Mouse (Mus musculus) intestine, embryonic 15.5 days (tissue): ENCODE data around the gene Cerk. TPM values are rescaled to one million over a fixed set of nuclear protein-coding genes. Genes with fewer than 3 reads are reported as not detected.
"Not testable (repeated sequence)": the region's sequence is repeated elsewhere in the genome, so short reads cannot be mapped to it uniquely, and the experiment has no call there.

Source experiments
- ATAC-seq: fragments of 200-750 bp; cut with Nextera tagmentation; 2 replicates; pipeline ENCODE4 v1.8.0; 2017; ENCODE audit warnings: moderate TSS enrichment, moderate library complexity
- H3K27ac ChIP-seq: fragments of 300-500 bp; sonication (generic); 2 replicates; pipeline ENCODE4 v1.5.1; 2015; ENCODE audit warnings: mild to moderate bottlenecking, inconsistent platforms
- H3K27me3 ChIP-seq: fragments of 300-500 bp; sonication (generic); replicated peaks from 2 replicates; pipeline ENCODE4 v1.6.1; 2015; ENCODE audit warnings: inconsistent platforms
- H3K36me3 ChIP-seq: fragments of 300-500 bp; sonication (generic); 2 replicates; pipeline ENCODE4 v1.6.1; 2015; ENCODE audit warnings: inconsistent platforms
- H3K4me1 ChIP-seq: fragments of 300-500 bp; sonication (generic); replicated peaks from 2 replicates; pipeline ENCODE4 v1.6.1; 2015; ENCODE audit warnings: inconsistent platforms
- H3K4me2 ChIP-seq: fragments of 300-500 bp; sonication (generic); replicated peaks from 2 replicates; pipeline ENCODE4 v1.6.1; 2015; ENCODE audit warnings: mild to moderate bottlenecking, inconsistent platforms
- H3K4me3 ChIP-seq: fragments of 300-500 bp; sonication (generic); replicated peaks from 2 replicates; pipeline ENCODE4 v1.5.1; 2015; ENCODE audit warnings: inconsistent platforms
- H3K9ac ChIP-seq: fragments of 300-500 bp; sonication (generic); 2 replicates; pipeline ENCODE4 v1.6.1; 2015; ENCODE audit warnings: inconsistent platforms
- H3K9me3 ChIP-seq: fragments of 300-500 bp; sonication (generic); 2 replicates; pipeline ENCODE4 v1.6.1; 2016; ENCODE audit warnings: inconsistent platforms
- WGBS: fragments of 180-500 bp; shearing (Covaris S2); methylation state at CpG from one replicate; pipeline ENCODE4 v1.1.7; 2015; 5-methylcytosine and 5-hydroxymethylcytosine counted together
- polyA plus RNA-seq: library from polyadenylated mRNA; unstranded; fragments of >200 nt; fragmentation: Nextera tagmentation; extraction: Ambion mirVana; gene quantifications from 2 replicates; pipeline ENCODE4 v1.2.1, GENCODE M21; 2015

Cerk gene
- polyA plus RNA-seq, 1 experiment from 2014 or later: 8.4 TPM

DNA sequence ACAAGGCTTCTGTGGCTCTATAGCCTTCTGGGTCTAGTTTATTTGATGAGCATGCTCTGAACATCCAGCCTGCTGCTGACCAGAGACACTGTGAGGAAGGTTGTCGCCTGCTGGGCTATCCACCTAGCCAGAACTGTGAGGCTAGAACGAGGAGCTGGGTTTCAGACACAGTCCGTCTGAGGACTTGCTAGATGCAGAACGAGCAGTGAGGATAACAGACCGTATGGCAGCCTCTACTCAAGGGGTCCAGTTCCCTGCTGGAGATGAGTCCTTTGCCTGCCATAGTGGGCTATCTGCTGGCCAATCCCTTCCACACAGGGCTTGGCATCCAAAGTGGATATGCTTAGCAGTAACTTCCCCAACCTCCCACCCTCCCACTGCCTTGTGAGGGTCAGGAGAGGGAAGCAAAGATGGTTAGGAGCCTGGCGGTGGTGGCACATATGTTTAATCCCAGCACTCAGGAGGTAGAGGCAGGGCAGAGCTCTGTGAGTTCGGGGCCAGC is 17.4 kb upstream of the Cerk start:
- peak overlapping the region; percentile 19; the same call in 1 of the 2 replicates for H3K27ac ChIP-seq
- WGBS: 73% methylated on average over 7 of the region's 7 CpGs
- H3K4me3 ChIP-seq: no peak overlapping the region
- H3K4me2 ChIP-seq: no peak overlapping the region
- peaks cover 8% of the 10 kb centered on the region for H3K4me1 ChIP-seq
- no peaks in the 10 kb centered on the region for H3K9me3 ChIP-seq
- ATAC-seq: no peak
- no peak overlapping the region for H3K9ac ChIP-seq
- no peaks in the 10 kb centered on the region for H3K27me3 ChIP-seq
- H3K36me3 ChIP-seq: no peaks in the 10 kb centered on the region

GRCm38 (mm10) chr15:86202640-86203039 is 16.7 kb upstream of the Cerk start:
- 38% methylated on average over 6 of the region's 6 CpGs for WGBS
- no peaks in the 10 kb centered on the region for H3K9me3 ChIP-seq
- no peak overlapping the region for H3K9ac ChIP-seq
- H3K27me3 ChIP-seq: no peaks in the 10 kb centered on the region
- no peak overlapping the region for H3K4me2 ChIP-seq
- H3K4me1 ChIP-seq: peaks cover 8% of the 10 kb centered on the region
- peak overlapping the region; percentile 19; the same call in 1 of the 2 replicates for H3K27ac ChIP-seq
- no peak overlapping the region for H3K4me3 ChIP-seq
- no peak; the same call in 1 of the 2 replicates for ATAC-seq
- H3K36me3 ChIP-seq: no peaks in the 10 kb centered on the region

GRCm38 (mm10) chr15:86201696-86202330 is 15.9 kb upstream of the Cerk start:
- no peak overlapping the region for H3K9ac ChIP-seq
- 0 out of 2 replicates have a peak overlapping the region, but pooled peaks have one; percentile 19 for H3K27ac ChIP-seq
- ATAC-seq: no peak
- H3K27me3 ChIP-seq: no peaks in the 10 kb centered on the region
- H3K36me3 ChIP-seq: no peaks in the 10 kb centered on the region
- WGBS: 72% methylated on average over 9 of the region's 9 CpGs
- peaks cover 8% of the 10 kb centered on the region for H3K4me1 ChIP-seq
- no peak overlapping the region for H3K4me3 ChIP-seq
- no peak overlapping the region for H3K4me2 ChIP-seq
- H3K9me3 ChIP-seq: no peaks in the 10 kb centered on the region

DNA sequence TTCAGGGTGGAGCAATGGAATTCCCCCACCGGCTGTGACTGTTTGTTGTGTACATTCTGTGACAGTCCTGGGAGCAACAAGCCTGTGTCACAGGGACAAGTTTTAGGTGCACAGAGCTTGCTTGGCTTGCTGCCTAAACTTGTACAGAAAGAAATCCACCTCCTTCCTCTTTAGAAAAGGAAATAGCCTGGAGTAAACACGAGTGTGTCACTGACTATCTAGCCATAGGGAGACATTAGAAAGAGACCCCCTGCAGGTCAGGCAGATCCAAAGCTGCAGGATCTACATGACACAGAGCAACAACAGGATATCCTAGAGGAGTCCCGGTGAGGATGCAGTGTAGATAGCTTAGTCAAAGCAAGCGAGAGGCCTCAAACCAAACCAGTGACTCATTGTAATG is 15.2 kb upstream of the Cerk start:
- no peaks in the 10 kb centered on the region for H3K36me3 ChIP-seq
- WGBS: 44% methylated on average over 4 of the region's 4 CpGs
- ATAC-seq: no peak
- H3K27ac ChIP-seq: no peak overlapping the region
- H3K4me3 ChIP-seq: no peak overlapping the region
- H3K4me1 ChIP-seq: peaks cover 8% of the 10 kb centered on the region
- H3K4me2 ChIP-seq: no peak overlapping the region
- no peak overlapping the region for H3K9ac ChIP-seq
- no peaks in the 10 kb centered on the region for H3K27me3 ChIP-seq
- no peaks in the 10 kb centered on the region for H3K9me3 ChIP-seq

GRCm38 (mm10) chr15:86200169-86200568 is 14.2 kb upstream of the Cerk start:
- Histone ChIP-seq H3K4me1 (peaks cover 8% of the 10 kb centered on the region), H3K9ac (no peak overlapping the region), H3K4me3 (no peak overlapping the region), H3K27me3 (no peaks in the 10 kb centered on the region), H3K4me2 (no peak overlapping the region), H3K36me3 (no peaks in the 10 kb centered on the region), H3K27ac (no peak overlapping the region), H3K9me3 (no peaks in the 10 kb centered on the region)
- ATAC-seq: no peak
- WGBS: 36% methylated on average over 4 of the region's 4 CpGs

- H3K9me3 ChIP-seq: no peaks in the 10 kb centered on the region
- H3K4me2 ChIP-seq: no peak overlapping the region
- H3K36me3 ChIP-seq: no peaks in the 10 kb centered on the region
- no peak overlapping the region for H3K27ac ChIP-seq
- peaks cover 8% of the 10 kb centered on the region for H3K4me1 ChIP-seq
- no peak overlapping the region for H3K4me3 ChIP-seq
- H3K27me3 ChIP-seq: no peaks in the 10 kb centered on the region
- H3K9ac ChIP-seq: no peak overlapping the region
- WGBS: 75% methylated on average over 4 of the region's 4 CpGs
- ATAC-seq: no peak
These were observed 13.5 kb upstream of the Cerk start for GRCm38 (mm10) chr15:86199482-86199881.

DNA sequence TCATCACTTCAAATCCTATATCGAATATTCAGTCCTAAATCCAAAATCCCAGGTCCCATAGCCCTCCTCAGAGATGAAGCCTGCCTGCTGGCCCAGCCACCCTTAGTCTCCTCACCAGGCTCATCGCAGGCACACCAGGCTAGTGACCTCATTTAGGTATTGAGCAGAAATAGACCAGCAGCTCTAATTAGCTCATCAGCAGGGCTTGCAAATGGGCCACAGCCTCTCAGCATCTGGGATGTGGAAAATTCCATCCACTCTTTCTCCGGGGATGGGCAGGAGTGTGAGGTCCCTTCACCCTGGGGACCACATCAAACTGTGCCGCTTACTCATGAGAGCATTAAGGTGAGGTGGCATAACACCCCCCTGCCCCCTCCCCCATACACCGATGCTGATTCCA is 13.1 kb upstream of the Cerk start:
- H3K4me3 ChIP-seq: no peak overlapping the region
- peaks cover 5% of the 10 kb centered on the region for H3K4me1 ChIP-seq
- no peaks in the 10 kb centered on the region for H3K36me3 ChIP-seq
- no peaks in the 10 kb centered on the region for H3K27me3 ChIP-seq
- no peaks in the 10 kb centered on the region for H3K9me3 ChIP-seq
- H3K4me2 ChIP-seq: no peak overlapping the region
- no peak overlapping the region for H3K27ac ChIP-seq
- 86% methylated on average over 5 of the region's 5 CpGs for WGBS
- ATAC-seq: no peak
- H3K9ac ChIP-seq: no peak overlapping the region

GRCm38 (mm10) chr15:86194676-86195453 is 8.9 kb upstream of the Cerk start:
- not testable (repeated sequence) for H3K9me3 ChIP-seq, H3K4me1 ChIP-seq, H3K27ac ChIP-seq, H3K4me3 ChIP-seq, H3K9ac ChIP-seq, H3K27me3 ChIP-seq, H3K36me3 ChIP-seq, H3K4me2 ChIP-seq
- ATAC-seq: peak; percentile 98
- WGBS: 72% methylated on average over 55 of the region's 55 CpGs

GRCm38 (mm10) chr15:86191933-86192332 is 6.0 kb upstream of the Cerk start:
- Histone ChIP-seq H3K4me2 (no peak overlapping the region), H3K27ac (no peak overlapping the region), H3K9ac (no peak overlapping the region), H3K9me3 (no peaks in the 10 kb centered on the region), H3K4me3 (no peak overlapping the region), H3K4me1 (peaks cover 11% of the 10 kb centered on the region), H3K27me3 (no peaks in the 10 kb centered on the region), H3K36me3 (no peaks in the 10 kb centered on the region)
- WGBS: 56% methylated on average over 3 of the region's 3 CpGs
- no peak for ATAC-seq

GRCm38 (mm10) chr15:86191505-86191904 is 5.6 kb upstream of the Cerk start:
- Histone ChIP-seq H3K9ac (no peak overlapping the region), H3K27me3 (no peaks in the 10 kb centered on the region), H3K9me3 (no peaks in the 10 kb centered on the region), H3K4me1 (peaks cover 15% of the 10 kb centered on the region), H3K4me3 (no peak overlapping the region), H3K27ac (no peak overlapping the region), H3K4me2 (no peak overlapping the region), H3K36me3 (no peaks in the 10 kb centered on the region)
- 53% methylated on average over 1 of the region's 1 CpGs for WGBS
- no peak for ATAC-seq

- 81% methylated on average over 3 of the region's 3 CpGs for WGBS
- no peak for ATAC-seq
- H3K4me1 ChIP-seq: peaks cover 20% of the 10 kb centered on the region
These were observed 4.4 kb upstream of the Cerk start for GRCm38 (mm10) chr15:86190387-86190786.

DNA sequence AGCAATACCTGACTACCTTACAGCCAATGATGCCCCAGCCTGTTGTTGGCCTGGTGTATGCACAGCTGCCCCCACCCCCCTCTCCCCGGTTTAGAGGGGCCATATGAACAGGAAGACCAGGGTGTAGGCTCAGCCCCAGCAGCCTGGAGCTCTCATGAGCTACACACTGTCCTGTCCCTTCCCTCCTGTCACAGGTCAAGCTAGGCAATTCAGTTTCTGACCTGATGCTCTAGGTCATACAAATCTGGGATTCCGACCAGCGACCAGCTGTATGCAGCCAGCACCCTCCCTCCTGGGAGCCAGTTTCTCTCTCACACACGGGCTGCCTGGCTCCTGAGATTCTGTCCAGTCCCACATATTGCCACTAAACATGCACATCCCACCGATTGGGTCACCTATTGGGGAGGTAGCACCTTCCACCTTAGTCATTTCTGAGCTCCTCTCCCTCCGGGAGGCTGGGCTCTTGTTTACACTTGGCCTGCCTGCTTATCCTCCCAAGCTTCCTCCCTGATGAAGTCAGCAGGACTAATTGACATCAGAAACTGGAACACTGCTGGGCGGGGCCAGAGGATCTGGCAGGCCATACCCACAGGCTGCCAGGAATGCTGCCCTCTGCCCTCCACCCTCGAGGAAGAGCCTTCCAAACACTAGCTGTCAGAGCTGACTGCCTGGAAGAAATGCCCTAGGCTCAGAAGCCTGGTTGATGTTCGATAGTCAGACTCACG is 3.0 kb upstream of the Cerk start:
- no peaks in the 10 kb centered on the region for H3K9me3 ChIP-seq
- H3K36me3 ChIP-seq: no peaks in the 10 kb centered on the region
- H3K4me3 ChIP-seq: no peak overlapping the region
- no peak overlapping the region for H3K9ac ChIP-seq
- H3K4me2 ChIP-seq: no peak overlapping the region
- 0 out of 2 replicates have a peak overlapping the region, but pooled peaks have one; percentile 17 for H3K27ac ChIP-seq
- 30% methylated on average over 10 of the region's 10 CpGs for WGBS
- no peaks in the 10 kb centered on the region for H3K27me3 ChIP-seq
- peaks cover 25% of the 10 kb centered on the region for H3K4me1 ChIP-seq
- 0 out of 2 replicates have a peak, but pooled peaks have one; percentile 18 for ATAC-seq

More at GRCm38 (mm10) chr15:86190387-86190786, 4.4 kb upstream of the Cerk start:
- Histone ChIP-seq H3K27ac (no peak overlapping the region), H3K9ac (no peak overlapping the region), H3K4me3 (no peak overlapping the region), H3K27me3 (no peaks in the 10 kb centered on the region), H3K36me3 (no peaks in the 10 kb centered on the region), H3K4me2 (no peak overlapping the region), H3K9me3 (no peaks in the 10 kb centered on the region)
